Mouse (Mus musculus): ENCODE results near the gene Rad9a. TPM values are rescaled to one million over a fixed set of nuclear protein-coding genes. Genes with fewer than 3 reads are reported as not detected.

Gene Rad9a
- polyA plus RNA-seq, 1 experiment from 2014 or later, result 19.9 TPM

- Histone ChIP-seq H3K36me3 (ENCODE audit: control insufficient read depth, insufficient read depth) (peaks cover 32% of the 10 kb centered on the region), H3K4me2 (ENCODE audit: low read depth, low read length) (peak overlapping the region; percentile 98), H3K27ac (ENCODE audit: low read length) (peak overlapping the region; percentile 96), H3K9ac (ENCODE audit: low read length) (peak overlapping the region; percentile 99), H3K4me1 (ENCODE audit: control insufficient read depth, insufficient read depth, low read length) (peaks cover 32% of the 10 kb centered on the region), H3K27me3 (ENCODE audit: control insufficient read depth, insufficient read depth, low read length) (no peaks in the 10 kb centered on the region), H3K4me3 (ENCODE audit: low read length) (peak overlapping the region; percentile 95), H3K9me3 (replicated peaks; ENCODE audit: control insufficient read depth, low read length) (no peaks in the 10 kb centered on the region)
- WGBS, result under 1% methylated on average over 52 of the region's 52 CpGs
- ATAC-seq (replicated peaks; ENCODE audit: extremely low read depth, insufficient read depth, low FRiP score), result peak; percentile 30
Measured at GRCm38 (mm10) chr19:4192251-4192985, 9.0 kb downstream of the Rad9a start.

DNA sequence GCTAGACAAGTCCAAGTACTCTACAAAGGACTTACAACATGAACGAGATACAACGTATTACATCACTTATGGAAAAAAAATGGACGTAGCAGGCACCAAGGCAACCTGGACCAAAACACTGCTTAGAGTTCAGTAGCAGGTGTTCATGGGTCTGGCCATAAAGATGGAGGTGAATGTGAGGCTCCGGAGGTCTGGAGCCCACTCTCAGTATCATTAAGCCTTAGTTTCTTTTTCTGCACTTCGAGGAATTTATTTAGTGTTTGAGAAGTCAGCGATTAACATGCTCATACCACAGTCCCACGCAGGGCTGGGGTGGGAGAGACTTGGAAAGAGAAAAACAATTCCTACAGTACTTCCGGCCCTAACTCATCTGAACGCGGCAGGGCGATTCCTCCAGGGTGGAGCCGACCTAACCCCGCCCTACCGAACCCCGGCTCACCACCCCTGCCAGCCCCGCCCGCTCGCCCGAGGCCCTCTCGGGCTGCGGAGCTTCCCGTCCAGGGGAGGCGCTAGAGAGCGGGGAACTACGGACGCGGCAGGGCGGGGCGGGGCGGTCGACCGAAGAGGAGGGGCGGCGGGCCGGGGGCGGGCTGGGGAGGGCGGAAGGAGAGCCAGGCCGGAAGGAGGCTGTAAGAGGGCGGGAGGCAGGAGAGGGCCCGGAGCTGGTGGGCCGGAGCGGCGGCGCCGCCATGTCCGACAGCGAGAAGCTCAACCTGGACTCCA, 9.8 kb downstream of the Rad9a start, which contains the start of gene Ppp1ca:
TSS of gene Ppp1ca (plus strand) at position 538 of the 723 bp plus-strand sequence.
- ATAC-seq (replicated peaks; ENCODE audit: extremely low read depth, insufficient read depth, low FRiP score), result peak; percentile 92
- Histone ChIP-seq H3K36me3 (ENCODE audit: control insufficient read depth, insufficient read depth) (peaks cover 30% of the 10 kb centered on the region), H3K9me3 (replicated peaks; ENCODE audit: control insufficient read depth, low read length) (no peaks in the 10 kb centered on the region), H3K9ac (ENCODE audit: low read length) (peak within 1 kb of the TSS; percentile 99), H3K27ac (ENCODE audit: low read length) (peak within 1 kb of the TSS; percentile 96), H3K4me1 (ENCODE audit: control insufficient read depth, insufficient read depth, low read length) (peaks cover 39% of the 10 kb centered on the region), H3K27me3 (ENCODE audit: control insufficient read depth, insufficient read depth, low read length) (no peaks in the 10 kb centered on the region), H3K4me2 (ENCODE audit: low read depth, low read length) (peak within 1 kb of the TSS; percentile 98), H3K4me3 (ENCODE audit: low read length) (peak within 1 kb of the TSS; percentile 95)
- 5% methylated on average over 42 of the region's 47 CpGs for WGBS

GRCm38 (mm10) chr19:4190831-4191334, 10.6 kb downstream of the Rad9a start, which contains the start of gene Tbc1d10c:
TSS of gene Tbc1d10c (minus strand) at chr19:4191284.
- no peaks in the 10 kb centered on the region for H3K27me3 ChIP-seq (ENCODE audit: control insufficient read depth, insufficient read depth, low read length)
- peak within 1 kb of the TSS; percentile 95 for H3K4me3 ChIP-seq (ENCODE audit: low read length)
- H3K36me3 ChIP-seq (ENCODE audit: control insufficient read depth, insufficient read depth), result peaks cover 27% of the 10 kb centered on the region
- no peaks in the 10 kb centered on the region for H3K9me3 ChIP-seq (replicated peaks; ENCODE audit: control insufficient read depth, low read length)
- peaks cover 41% of the 10 kb centered on the region for H3K4me1 ChIP-seq (ENCODE audit: control insufficient read depth, insufficient read depth, low read length)
- H3K4me2 ChIP-seq (ENCODE audit: low read depth, low read length), result peak within 1 kb of the TSS; percentile 98
- ATAC-seq (replicated peaks; ENCODE audit: extremely low read depth, insufficient read depth, low FRiP score), result no peak
- peak within 1 kb of the TSS; percentile 96 for H3K27ac ChIP-seq (ENCODE audit: low read length)
- 39% methylated on average over 4 of the region's 4 CpGs for WGBS
- peak within 1 kb of the TSS; percentile 99 for H3K9ac ChIP-seq (ENCODE audit: low read length)

DNA sequence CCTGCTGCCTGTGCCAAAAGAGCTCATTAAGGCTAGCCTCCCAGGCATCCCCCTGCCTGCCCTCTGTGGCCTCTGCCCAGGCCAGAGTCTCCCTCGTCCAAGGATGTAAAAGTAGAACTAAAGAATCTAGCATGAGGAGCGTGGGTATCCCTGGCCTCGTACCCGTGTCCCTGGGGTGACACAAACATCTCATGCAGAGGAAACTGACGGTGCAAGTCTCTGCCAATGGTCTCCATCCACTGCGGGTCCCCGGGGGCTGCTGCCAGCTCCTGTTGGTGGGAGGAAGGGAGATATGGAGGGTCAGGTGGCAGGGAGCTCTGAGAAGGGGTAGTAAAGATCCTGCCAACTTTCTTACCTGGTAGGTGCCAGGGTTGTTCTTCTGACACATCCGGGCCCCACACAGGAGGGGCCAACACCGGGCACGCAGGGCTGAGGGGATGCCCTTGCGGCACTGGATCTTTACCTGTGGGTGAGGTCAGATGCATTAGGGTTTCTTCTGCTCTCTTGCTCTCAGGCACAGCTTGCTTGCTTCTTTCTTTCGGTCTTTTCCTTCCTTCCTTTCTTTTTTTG, 12.3 kb downstream of the Rad9a start:
- Histone ChIP-seq H3K4me1 (ENCODE audit: control insufficient read depth, insufficient read depth, low read length) (peaks cover 45% of the 10 kb centered on the region), H3K9ac (ENCODE audit: low read length) (no peak overlapping the region), H3K36me3 (ENCODE audit: control insufficient read depth, insufficient read depth) (peaks cover 10% of the 10 kb centered on the region), H3K27me3 (ENCODE audit: control insufficient read depth, insufficient read depth, low read length) (no peaks in the 10 kb centered on the region), H3K4me3 (ENCODE audit: low read length) (no peak overlapping the region), H3K27ac (ENCODE audit: low read length) (no peak overlapping the region), H3K4me2 (ENCODE audit: low read depth, low read length) (no peak overlapping the region), H3K9me3 (replicated peaks; ENCODE audit: control insufficient read depth, low read length) (no peaks in the 10 kb centered on the region)
- no peak for ATAC-seq (replicated peaks; ENCODE audit: extremely low read depth, insufficient read depth, low FRiP score)
- 84% methylated on average over 12 of the region's 12 CpGs for WGBS

GRCm38 (mm10) chr19:4187303-4187702, 14.2 kb downstream of the Rad9a start:
- H3K4me1 ChIP-seq (ENCODE audit: control insufficient read depth, insufficient read depth, low read length), result peaks cover 32% of the 10 kb centered on the region
- WGBS, result 58% methylated on average over 3 of the region's 3 CpGs
- peak overlapping the region; percentile 18 for H3K4me2 ChIP-seq (ENCODE audit: low read depth, low read length)
- no peak overlapping the region for H3K4me3 ChIP-seq (ENCODE audit: low read length)
- H3K9ac ChIP-seq (ENCODE audit: low read length), result peak overlapping the region; percentile 34; the same call in 1 of the 2 replicates
- H3K36me3 ChIP-seq (ENCODE audit: control insufficient read depth, insufficient read depth), result no peaks in the 10 kb centered on the region
- no peak for ATAC-seq (replicated peaks; ENCODE audit: extremely low read depth, insufficient read depth, low FRiP score)
- H3K27ac ChIP-seq (ENCODE audit: low read length), result peak overlapping the region; percentile 54
- H3K27me3 ChIP-seq (ENCODE audit: control insufficient read depth, insufficient read depth, low read length), result no peaks in the 10 kb centered on the region
- no peaks in the 10 kb centered on the region for H3K9me3 ChIP-seq (replicated peaks; ENCODE audit: control insufficient read depth, low read length)

- Histone ChIP-seq H3K36me3 (ENCODE audit: control insufficient read depth, insufficient read depth) (no peaks in the 10 kb centered on the region), H3K27me3 (ENCODE audit: control insufficient read depth, insufficient read depth, low read length) (no peaks in the 10 kb centered on the region), H3K4me3 (ENCODE audit: low read length) (no peak overlapping the region), H3K9ac (ENCODE audit: low read length) (no peak overlapping the region), H3K27ac (ENCODE audit: low read length) (peak overlapping the region; percentile 77), H3K4me2 (ENCODE audit: low read depth, low read length) (peak overlapping the region; percentile 22; the same call in 1 of the 2 replicates), H3K4me1 (ENCODE audit: control insufficient read depth, insufficient read depth, low read length) (peaks cover 30% of the 10 kb centered on the region), H3K9me3 (replicated peaks; ENCODE audit: control insufficient read depth, low read length) (no peaks in the 10 kb centered on the region)
- peak; percentile 67 for ATAC-seq (replicated peaks; ENCODE audit: extremely low read depth, insufficient read depth, low FRiP score)
- 44% methylated on average over 15 of the region's 15 CpGs for WGBS
Measured at GRCm38 (mm10) chr19:4184976-4185975, 16.2 kb downstream of the Rad9a start.

- no peak overlapping the region for H3K9ac ChIP-seq (ENCODE audit: low read length)
- H3K27me3 ChIP-seq (ENCODE audit: control insufficient read depth, insufficient read depth, low read length), result no peaks in the 10 kb centered on the region
- no peaks in the 10 kb centered on the region for H3K9me3 ChIP-seq (replicated peaks; ENCODE audit: control insufficient read depth, low read length)
- 80% methylated on average over 2 of the region's 2 CpGs for WGBS
- no peaks in the 10 kb centered on the region for H3K36me3 ChIP-seq (ENCODE audit: control insufficient read depth, insufficient read depth)
- H3K4me3 ChIP-seq (ENCODE audit: low read length), result no peak overlapping the region
- peaks cover 30% of the 10 kb centered on the region for H3K4me1 ChIP-seq (ENCODE audit: control insufficient read depth, insufficient read depth, low read length)
- ATAC-seq (replicated peaks; ENCODE audit: extremely low read depth, insufficient read depth, low FRiP score), result no peak
- no peak overlapping the region for H3K4me2 ChIP-seq (ENCODE audit: low read depth, low read length)
- no peak overlapping the region for H3K27ac ChIP-seq (ENCODE audit: low read length)
Measured at GRCm38 (mm10) chr19:4183689-4184088, 17.8 kb downstream of the Rad9a start.

- ATAC-seq (replicated peaks; ENCODE audit: extremely low read depth, insufficient read depth, low FRiP score), result no peak
- H3K36me3 ChIP-seq (ENCODE audit: control insufficient read depth, insufficient read depth), result no peaks in the 10 kb centered on the region
- H3K4me2 ChIP-seq (ENCODE audit: low read depth, low read length), result no peak overlapping the region
- H3K4me3 ChIP-seq (ENCODE audit: low read length), result no peak overlapping the region
- no peak overlapping the region for H3K9ac ChIP-seq (ENCODE audit: low read length)
- H3K4me1 ChIP-seq (ENCODE audit: control insufficient read depth, insufficient read depth, low read length), result peaks cover 20% of the 10 kb centered on the region
- 49% methylated on average over 3 of the region's 3 CpGs for WGBS
- no peaks in the 10 kb centered on the region for H3K9me3 ChIP-seq (replicated peaks; ENCODE audit: control insufficient read depth, low read length)
- no peaks in the 10 kb centered on the region for H3K27me3 ChIP-seq (ENCODE audit: control insufficient read depth, insufficient read depth, low read length)
- no peak overlapping the region for H3K27ac ChIP-seq (ENCODE audit: low read length)
Measured at GRCm38 (mm10) chr19:4181892-4182291, 19.6 kb downstream of the Rad9a start.

Measured in heart, embryonic 16.5 days (tissue).